Mouse (Mus musculus): ENCODE results near the gene Syngr2.

Syngr2 gene

GRCm38 (mm10) chr11:117863174-117863856 lies 53.8 kb downstream of the Syngr2 start:
- DNase-seq (ENCODE audit: low read depth, low spot score): no peak

Measured in telencephalon, adult 2 months (tissue).